Mouse (Mus musculus): ENCODE measurements around the gene Ccr10.

DNA sequence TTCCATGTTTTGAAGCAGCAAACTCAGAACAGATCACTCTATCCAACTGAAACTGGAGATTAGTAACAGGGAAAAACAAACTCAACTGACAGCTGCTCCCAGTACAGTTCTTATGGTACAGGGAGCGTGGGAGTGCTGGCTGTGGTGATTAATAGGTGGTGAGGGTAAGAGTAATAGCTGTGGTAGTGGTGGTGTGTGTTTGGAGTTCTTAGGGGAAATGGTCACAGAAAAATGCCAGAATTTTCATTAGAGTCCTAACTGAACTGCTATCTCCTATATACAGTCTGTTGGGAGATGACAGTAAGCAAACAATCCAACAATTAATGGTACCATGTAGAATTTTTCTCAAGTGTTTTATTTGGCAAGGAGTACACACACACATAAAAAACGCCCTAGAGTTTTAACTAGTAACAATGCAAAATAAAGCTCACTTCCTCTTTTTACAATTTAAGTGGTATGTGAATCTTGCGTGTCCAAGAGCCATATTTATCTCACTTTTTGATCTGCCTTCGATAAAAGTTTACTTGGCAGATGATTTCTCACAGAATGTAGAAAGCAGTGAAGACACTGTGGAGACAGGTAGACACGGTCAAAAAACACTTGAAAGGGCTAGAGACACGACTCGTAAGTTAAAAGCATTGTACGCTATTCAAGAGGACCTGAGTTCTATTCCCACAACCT is 46.2 kb upstream of the Ccr10 start:
- TF ChIP-seq CTCF (IDR thresholded peaks at IDR 0.05; ENCODE audit: low read depth) (no peak), EP300 (optimal IDR thresholded peaks at IDR 0.05) (no peak)
